Mouse (Mus musculus): ENCODE data around the gene Igfbp2. TPM values are rescaled to one million over a fixed set of nuclear protein-coding genes. Genes with fewer than 3 reads are reported as not detected.

Gene Igfbp2
- polyA plus RNA-seq, 1 experiment, result 222 TPM

DNA sequence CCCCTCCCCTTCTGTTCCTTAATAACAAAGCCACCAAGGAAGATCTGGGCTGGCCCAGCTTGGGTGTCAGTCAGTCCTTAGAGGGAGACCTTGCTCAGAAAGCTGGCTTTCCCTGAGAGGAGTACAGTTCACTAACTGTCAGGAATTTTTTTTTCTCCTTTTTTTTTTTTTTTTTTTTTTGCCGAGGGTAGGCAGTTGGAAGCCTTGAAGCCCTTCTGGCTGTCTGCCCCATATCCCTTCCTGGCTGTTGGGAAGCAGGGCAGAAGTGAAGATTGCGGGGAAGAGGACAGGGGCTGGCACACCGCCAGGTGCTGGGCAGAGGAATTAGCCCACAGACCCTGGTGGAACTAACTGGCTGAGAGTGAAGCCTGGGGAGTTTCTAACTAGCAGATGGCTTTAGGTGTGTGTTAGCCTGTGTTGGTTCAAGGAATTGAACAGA is 8.4 kb downstream of the Igfbp2 start:
- peaks cover 7% of the 10 kb centered on the region for H3K79me2 ChIP-seq (ENCODE audit: control insufficient read depth, insufficient read depth)
- H3K27me3 ChIP-seq (ENCODE audit: control insufficient read depth, insufficient read depth, insufficient read length), result no peaks in the 10 kb centered on the region
- no peak overlapping the region for H3ac ChIP-seq (ENCODE audit: control insufficient read depth, insufficient read length, low read depth)
- H3K36me3 ChIP-seq (ENCODE audit: control insufficient read depth, insufficient read depth), result peaks cover 7% of the 10 kb centered on the region
- no peak overlapping the region for H3K4me3 ChIP-seq (ENCODE audit: insufficient read depth, poor library complexity, severe bottlenecking)
- TF ChIP-seq MYOG (IDR thresholded peaks at IDR 0.05; ENCODE audit: control insufficient read depth, extremely low read depth, insufficient read length), result no peak
- TF ChIP-seq MAX (IDR thresholded peaks at IDR 0.05), result no peak
- TF ChIP-seq MYOD1 (IDR thresholded peaks at IDR 0.05; ENCODE audit: control insufficient read depth, insufficient read length, low read depth), result no peak
- no peak for TF ChIP-seq FOSL1 (IDR thresholded peaks at IDR 0.05; ENCODE audit: insufficient read depth, low read length, poor library complexity, severe bottlenecking)
- TF ChIP-seq CTCF (IDR thresholded peaks at IDR 0.05; ENCODE audit: control insufficient read depth, insufficient read depth, insufficient read length), result no peak
- TF ChIP-seq CEBPB (IDR thresholded peaks at IDR 0.05; ENCODE audit: low read depth), result no peak
- no peak for TF ChIP-seq USF1 (IDR thresholded peaks at IDR 0.05; ENCODE audit: low read depth)
- peaks cover 5% of the 10 kb centered on the region for H3K79me3 ChIP-seq (ENCODE audit: low read depth)

- no peaks in the 10 kb centered on the region for H3K79me2 ChIP-seq (ENCODE audit: control insufficient read depth, insufficient read depth)
- no peak overlapping the region for H3K4me3 ChIP-seq (ENCODE audit: insufficient read depth, poor library complexity, severe bottlenecking)
- TF ChIP-seq MAX (IDR thresholded peaks at IDR 0.05) (no peak), MYOG (IDR thresholded peaks at IDR 0.05; ENCODE audit: control insufficient read depth, extremely low read depth, insufficient read length) (no peak), USF1 (IDR thresholded peaks at IDR 0.05; ENCODE audit: low read depth) (no peak), CEBPB (IDR thresholded peaks at IDR 0.05; ENCODE audit: low read depth) (no peak), CTCF (IDR thresholded peaks at IDR 0.05; ENCODE audit: control insufficient read depth, insufficient read depth, insufficient read length) (no peak), MYOD1 (IDR thresholded peaks at IDR 0.05; ENCODE audit: control insufficient read depth, insufficient read length, low read depth) (no peak), FOSL1 (IDR thresholded peaks at IDR 0.05; ENCODE audit: insufficient read depth, low read length, poor library complexity, severe bottlenecking) (no peak)
- no peak overlapping the region for H3ac ChIP-seq (ENCODE audit: control insufficient read depth, insufficient read length, low read depth)
- no peaks in the 10 kb centered on the region for H3K27me3 ChIP-seq (ENCODE audit: control insufficient read depth, insufficient read depth, insufficient read length)
- H3K79me3 ChIP-seq (ENCODE audit: low read depth), result peaks cover 5% of the 10 kb centered on the region
- H3K36me3 ChIP-seq (ENCODE audit: control insufficient read depth, insufficient read depth), result peaks cover 7% of the 10 kb centered on the region
These were observed 9.3 kb downstream of the Igfbp2 start for GRCm38 (mm10) chr1:72833563-72833962.

DNA sequence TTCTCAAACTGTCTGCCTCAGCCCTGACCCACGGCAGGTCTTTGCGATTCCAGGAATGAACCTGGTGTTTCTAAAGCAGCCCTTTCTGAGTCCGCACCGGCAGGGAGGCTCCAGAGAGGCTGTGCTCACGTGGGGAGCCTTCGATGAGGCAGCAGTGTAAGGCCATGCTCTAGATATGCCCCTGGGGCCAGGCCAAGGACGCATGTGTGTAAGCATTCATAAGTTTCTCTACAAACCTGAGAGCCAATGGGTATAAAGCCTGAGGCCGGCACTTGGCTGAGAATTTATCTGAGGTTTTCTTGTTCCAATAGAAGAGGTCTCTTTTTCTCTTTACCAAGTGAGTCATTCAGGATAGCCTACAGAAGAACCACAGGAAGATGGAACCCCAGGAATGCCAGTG is 15.1 kb downstream of the Igfbp2 start:
- Histone ChIP-seq H3K36me3 (ENCODE audit: control insufficient read depth, insufficient read depth) (no peaks in the 10 kb centered on the region), H3ac (ENCODE audit: control insufficient read depth, insufficient read length, low read depth) (no peak overlapping the region), H3K4me3 (ENCODE audit: insufficient read depth, poor library complexity, severe bottlenecking) (no peak overlapping the region), H3K79me2 (ENCODE audit: control insufficient read depth, insufficient read depth) (peaks cover 6% of the 10 kb centered on the region), H3K27me3 (ENCODE audit: control insufficient read depth, insufficient read depth, insufficient read length) (no peaks in the 10 kb centered on the region), H3K79me3 (ENCODE audit: low read depth) (peaks cover 3% of the 10 kb centered on the region)
- no peak for TF ChIP-seq CTCF (IDR thresholded peaks at IDR 0.05; ENCODE audit: control insufficient read depth, insufficient read depth, insufficient read length)
- TF ChIP-seq CEBPB (IDR thresholded peaks at IDR 0.05; ENCODE audit: low read depth), result no peak
- TF ChIP-seq MAX (IDR thresholded peaks at IDR 0.05), result no peak
- no peak for TF ChIP-seq MYOG (IDR thresholded peaks at IDR 0.05; ENCODE audit: control insufficient read depth, extremely low read depth, insufficient read length)
- no peak for TF ChIP-seq FOSL1 (IDR thresholded peaks at IDR 0.05; ENCODE audit: insufficient read depth, low read length, poor library complexity, severe bottlenecking)
- no peak for TF ChIP-seq MYOD1 (IDR thresholded peaks at IDR 0.05; ENCODE audit: control insufficient read depth, insufficient read length, low read depth)
- no peak for TF ChIP-seq USF1 (IDR thresholded peaks at IDR 0.05; ENCODE audit: low read depth)

DNA sequence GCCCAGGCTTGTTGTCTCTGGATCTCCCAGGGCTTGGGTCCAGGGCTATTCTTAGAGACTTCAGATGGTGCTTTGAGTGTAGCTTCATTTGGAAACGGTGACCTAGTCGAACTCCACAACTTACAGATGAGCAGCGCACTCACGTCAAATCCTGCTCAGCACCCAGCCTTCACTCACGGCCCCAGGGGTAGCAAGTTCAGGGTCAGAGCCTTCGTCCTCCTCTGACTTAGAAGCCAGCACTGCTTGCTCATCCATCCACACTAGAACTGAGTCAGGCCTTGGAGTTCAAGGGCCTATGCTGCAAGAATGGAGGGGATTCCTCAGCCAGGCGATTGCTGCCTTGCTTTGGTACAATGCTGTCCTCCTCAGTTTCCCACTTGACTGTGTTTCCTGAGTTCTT is 15.5 kb downstream of the Igfbp2 start:
- no peak for TF ChIP-seq USF1 (IDR thresholded peaks at IDR 0.05; ENCODE audit: low read depth)
- no peak for TF ChIP-seq CEBPB (IDR thresholded peaks at IDR 0.05; ENCODE audit: low read depth)
- TF ChIP-seq CTCF (IDR thresholded peaks at IDR 0.05; ENCODE audit: control insufficient read depth, insufficient read depth, insufficient read length), result no peak
- no peak for TF ChIP-seq FOSL1 (IDR thresholded peaks at IDR 0.05; ENCODE audit: insufficient read depth, low read length, poor library complexity, severe bottlenecking)
- TF ChIP-seq MYOD1 (IDR thresholded peaks at IDR 0.05; ENCODE audit: control insufficient read depth, insufficient read length, low read depth), result no peak
- no peak for TF ChIP-seq MAX (IDR thresholded peaks at IDR 0.05)
- no peak for TF ChIP-seq MYOG (IDR thresholded peaks at IDR 0.05; ENCODE audit: control insufficient read depth, extremely low read depth, insufficient read length)
- H3K79me3 ChIP-seq (ENCODE audit: low read depth), result peaks cover 3% of the 10 kb centered on the region
- H3ac ChIP-seq (ENCODE audit: control insufficient read depth, insufficient read length, low read depth), result no peak overlapping the region
- H3K79me2 ChIP-seq (ENCODE audit: control insufficient read depth, insufficient read depth), result peaks cover 6% of the 10 kb centered on the region
- no peaks in the 10 kb centered on the region for H3K27me3 ChIP-seq (ENCODE audit: control insufficient read depth, insufficient read depth, insufficient read length)
- no peaks in the 10 kb centered on the region for H3K36me3 ChIP-seq (ENCODE audit: control insufficient read depth, insufficient read depth)
- H3K4me3 ChIP-seq (ENCODE audit: insufficient read depth, poor library complexity, severe bottlenecking), result no peak overlapping the region

DNA sequence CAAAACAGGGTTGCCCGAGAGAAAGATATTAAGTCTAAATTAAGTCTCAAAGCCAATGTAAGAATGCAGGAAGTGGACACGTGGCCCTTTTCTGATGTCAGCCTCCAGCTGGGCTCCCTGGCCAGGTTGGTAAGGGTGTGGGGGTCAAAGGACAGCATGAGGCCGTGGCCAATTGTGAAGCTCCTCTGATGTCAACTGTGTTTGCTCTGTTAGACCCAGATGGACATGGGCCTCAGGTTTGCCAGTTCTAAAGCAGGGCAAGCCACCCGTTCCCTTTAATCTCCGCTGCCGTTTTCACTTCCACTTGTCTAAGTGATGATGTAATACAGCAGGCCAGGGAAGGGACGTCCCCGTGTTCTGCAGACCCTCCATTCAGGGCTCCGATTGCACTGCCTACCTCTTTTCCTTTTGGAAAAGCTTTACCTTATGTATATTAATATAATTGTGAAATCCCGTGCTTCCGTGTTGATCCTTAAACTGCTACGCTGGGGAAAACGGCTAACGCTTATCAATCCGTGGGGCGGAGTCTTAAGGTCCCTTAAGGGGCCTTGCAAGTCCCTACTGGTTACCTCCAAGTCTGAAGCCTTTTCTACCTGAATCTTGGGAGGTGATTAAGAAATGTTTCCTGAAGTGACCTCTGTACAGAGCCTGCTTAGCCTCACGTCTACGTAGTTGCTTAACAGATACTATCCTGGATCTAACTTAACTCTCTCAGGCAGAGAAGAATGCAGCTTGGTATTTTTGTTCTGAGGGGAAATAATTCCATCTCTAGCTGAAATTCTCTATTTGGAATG is 18.6 kb downstream of the Igfbp2 start:
- Histone ChIP-seq H3K36me3 (ENCODE audit: control insufficient read depth, insufficient read depth) (no peaks in the 10 kb centered on the region), H3K79me3 (ENCODE audit: low read depth) (peaks cover 3% of the 10 kb centered on the region)

More for the DNA sequence above, 18.6 kb downstream of the Igfbp2 start:
- Histone ChIP-seq H3K27me3 (ENCODE audit: control insufficient read depth, insufficient read depth, insufficient read length) (no peaks in the 10 kb centered on the region), H3K4me3 (ENCODE audit: insufficient read depth, poor library complexity, severe bottlenecking) (no peak overlapping the region), H3ac (ENCODE audit: control insufficient read depth, insufficient read length, low read depth) (no peak overlapping the region), H3K79me2 (ENCODE audit: control insufficient read depth, insufficient read depth) (peaks cover 6% of the 10 kb centered on the region)
- TF ChIP-seq CEBPB (IDR thresholded peaks at IDR 0.05; ENCODE audit: low read depth), result no peak
- no peak for TF ChIP-seq CTCF (IDR thresholded peaks at IDR 0.05; ENCODE audit: control insufficient read depth, insufficient read depth, insufficient read length)
- TF ChIP-seq MYOD1 (IDR thresholded peaks at IDR 0.05; ENCODE audit: control insufficient read depth, insufficient read length, low read depth), result no peak
- TF ChIP-seq MYOG (IDR thresholded peaks at IDR 0.05; ENCODE audit: control insufficient read depth, extremely low read depth, insufficient read length), result no peak
- TF ChIP-seq MAX (IDR thresholded peaks at IDR 0.05), result no peak
- TF ChIP-seq USF1 (IDR thresholded peaks at IDR 0.05; ENCODE audit: low read depth), result no peak
- TF ChIP-seq FOSL1 (IDR thresholded peaks at IDR 0.05; ENCODE audit: insufficient read depth, low read length, poor library complexity, severe bottlenecking), result no peak

Measured in C2C12 (cell line).